Mouse (Mus musculus) lung, adult 10 weeks (tissue): Measurements from ENCODE around the gene Elmod3. TPM values are rescaled to one million over a fixed set of nuclear protein-coding genes. Genes with fewer than 3 reads are reported as not detected.

Experiments used
- polyA plus RNA-seq: library from polyadenylated mRNA; stranded (reverse); fragments of 350-450 nt; fragmentation: Illumina TruSeq; extraction: RNeasy Lipid Tissue Mini Kit (QIAGEN cat#74804); gene quantifications from one replicate; pipeline ENCODE4 v1.2.3, GENCODE M21; 2014; ENCODE audit warnings: low read depth, low replicate concordance; ENCODE audit not compliant: insufficient read depth

The Elmod3 gene
- polyA plus RNA-seq: 9.3 TPM

DNA sequence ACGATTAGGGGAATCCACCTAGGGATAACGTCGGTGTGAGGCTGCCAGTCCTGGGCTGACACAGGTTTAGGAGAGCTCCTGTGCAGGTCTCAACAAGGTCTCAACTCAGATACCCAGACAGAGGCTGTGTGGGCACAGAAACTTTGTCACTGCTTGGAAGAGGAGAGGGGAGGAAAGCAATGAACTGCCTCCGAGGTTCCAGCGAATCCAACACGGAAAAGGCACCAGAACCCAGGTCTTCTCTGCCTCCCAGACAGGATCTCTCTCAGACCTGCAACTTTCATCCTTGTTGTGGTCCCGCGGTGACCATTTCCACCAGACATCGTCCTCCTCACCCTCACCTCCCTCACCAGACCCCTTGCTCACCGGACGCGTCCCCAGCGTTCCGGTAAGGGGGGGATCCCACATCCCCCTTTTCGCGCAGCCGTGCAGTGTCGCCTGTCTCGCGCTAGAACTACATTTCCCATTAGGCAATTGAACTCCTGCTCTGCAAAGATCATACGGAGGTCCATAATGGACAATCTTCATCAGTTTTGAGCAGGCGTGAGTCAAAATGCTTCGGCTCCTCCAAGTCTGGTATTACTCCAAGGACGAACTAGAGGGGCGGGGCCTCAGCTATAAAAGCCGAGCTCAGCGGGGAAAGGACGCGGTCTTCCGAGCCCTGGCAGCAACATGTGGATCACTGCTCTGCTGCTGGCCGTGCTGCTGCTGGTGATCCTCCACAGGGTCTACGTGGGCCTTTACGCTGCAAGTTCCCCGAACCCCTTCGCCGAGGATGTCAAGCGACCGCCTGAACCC, at the start of gene Elmod3, which contains the start of gene Retsat:
TSS of gene Elmod3 (minus strand) at position 458 of the 798 bp plus-strand sequence.
TSS of gene Retsat (plus strand) at position 520 of the 798 bp plus-strand sequence.

DNA sequence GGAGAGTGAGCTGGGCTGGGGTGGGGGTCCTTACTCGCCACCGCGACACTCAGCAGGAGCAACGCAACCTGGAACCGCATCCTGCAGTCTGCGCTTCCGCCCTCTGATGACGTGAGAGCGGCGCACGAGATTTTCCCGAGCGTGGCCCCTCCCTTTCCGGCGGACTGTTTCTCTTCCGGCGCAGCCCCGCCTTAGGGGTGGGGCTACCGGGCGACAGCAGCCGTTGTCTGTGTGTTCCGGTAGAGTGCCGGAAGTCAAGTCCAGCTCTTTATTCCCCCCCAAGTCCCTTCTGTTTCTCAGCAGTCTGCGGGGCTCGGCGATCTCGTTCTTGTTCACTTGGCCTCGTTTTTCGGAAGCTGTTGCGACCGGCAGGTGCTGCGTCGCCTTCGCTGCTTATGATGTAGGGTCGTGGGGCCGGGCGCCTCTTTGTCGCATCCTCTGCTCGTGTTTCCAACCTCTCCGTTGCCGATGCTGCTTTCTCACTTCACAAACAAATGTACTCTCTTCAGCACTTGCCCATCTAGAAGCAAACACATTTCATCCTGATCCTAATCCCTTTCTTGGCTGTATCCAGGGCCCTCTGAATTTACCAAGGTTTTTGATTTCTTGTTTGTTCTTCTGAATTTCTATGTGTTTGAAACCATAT, 18.6 kb upstream of the Elmod3 start, which contains the start of gene Tgoln1:
TSS of gene Tgoln1 (minus strand) at position 358 of the 646 bp plus-strand sequence.

DNA sequence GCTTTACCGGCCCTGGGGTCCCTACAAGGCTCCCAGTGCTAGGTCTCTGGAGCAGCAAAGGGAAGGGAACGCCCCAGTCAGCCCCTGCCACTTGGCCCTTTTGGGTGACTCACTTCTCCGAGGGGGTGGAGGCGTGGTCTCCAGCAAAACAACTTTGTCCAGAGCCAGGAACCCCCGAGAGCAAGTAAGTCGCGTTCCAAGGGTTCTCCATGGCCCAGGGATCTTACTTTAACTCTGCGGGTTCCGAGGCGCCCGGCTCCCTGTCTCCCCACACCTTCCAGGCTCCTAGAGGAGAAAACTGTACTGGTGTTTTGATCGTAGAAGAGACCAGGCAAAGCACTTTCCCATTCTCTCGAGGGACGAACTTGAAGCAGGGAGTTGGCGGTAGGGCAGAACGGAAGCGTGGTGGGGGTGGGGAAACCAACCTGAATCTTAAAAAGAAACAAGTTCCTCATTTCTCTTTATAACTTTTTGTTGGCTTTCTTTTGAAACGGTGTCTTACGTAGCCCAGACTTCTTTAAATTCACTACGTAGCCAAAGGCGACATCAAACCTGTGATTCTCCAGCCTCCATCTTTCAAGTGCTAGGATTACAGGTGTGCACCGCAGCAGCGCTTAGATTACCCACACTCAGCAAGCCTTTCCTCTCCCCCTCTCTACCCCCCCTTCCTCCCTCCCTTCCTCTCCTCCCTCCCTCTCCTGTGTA, 53.8 kb downstream of the Elmod3 start, which contains the start of gene Capg:
TSS of gene Capg (plus strand) at position 109 of the 705 bp plus-strand sequence.

DNA sequence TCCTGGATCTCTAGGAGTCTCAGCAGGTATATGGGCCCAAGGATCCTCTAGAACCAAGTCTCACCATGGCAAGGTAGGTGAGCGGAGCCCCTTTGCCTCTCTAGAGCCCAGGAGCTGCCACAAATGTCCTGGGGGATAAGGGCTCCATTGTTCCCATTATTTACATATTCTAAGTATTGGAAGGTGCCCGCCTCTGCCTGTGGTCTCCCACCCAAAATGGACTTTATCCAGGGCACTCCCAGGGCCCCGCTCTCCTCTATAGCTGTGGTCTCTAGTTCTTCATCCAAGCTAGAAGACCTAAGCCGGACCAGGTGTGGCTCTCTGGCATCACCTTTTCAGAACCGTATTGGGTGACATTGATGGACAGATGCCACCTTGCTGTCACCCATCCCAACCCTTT, 76.6 kb downstream of the Elmod3 start, which contains the start of gene Sh2d6:
TSS of gene Sh2d6 (minus strand) at position 101 of the 400 bp plus-strand sequence.

Other genes starting within 250 kb of the Elmod3 start
- gene Tmem150a, start 243.0 kb downstream of the Elmod3 start, polyA plus RNA-seq: 17.6 TPM
- 160 TPM for gene Rnf181, start 231.5 kb downstream of the Elmod3 start, polyA plus RNA-seq
- 132 TPM for gene Vamp5, start 217.9 kb downstream of the Elmod3 start, polyA plus RNA-seq
- gene Vamp8, start 207.7 kb downstream of the Elmod3 start, polyA plus RNA-seq: 819 TPM
- 16.4 TPM for gene Ggcx, start 184.1 kb downstream of the Elmod3 start, polyA plus RNA-seq
- 145 TPM for gene Mat2a, start 158.9 kb downstream of the Elmod3 start, polyA plus RNA-seq
- not detected for gene Sh2d6, start 76.7 kb downstream of the Elmod3 start, polyA plus RNA-seq
- gene Capg, start 54.0 kb downstream of the Elmod3 start, polyA plus RNA-seq: 79.6 TPM
- 18.3 TPM for gene Retsat, start 62 bp upstream of the Elmod3 start, polyA plus RNA-seq
- 70.9 TPM for gene Tgoln1, start 18.6 kb upstream of the Elmod3 start, polyA plus RNA-seq
- 7.1 TPM for gene Tcf7l1, start 190.8 kb upstream of the Elmod3 start, polyA plus RNA-seq